Mouse (Mus musculus) induced T-regulatory cell, adult 2 months (primary cell): ENCODE measurements around the gene Kat2b.
"Not testable (repeated sequence)": the region's sequence is repeated elsewhere in the genome, so short reads cannot be mapped to it uniquely, and the experiment has no call there.

Source experiments
- DNase-seq: peaks from one replicate; pipeline ENCODE4 v3.0.0-alpha.2; 2012; ENCODE audit warnings: low read depth

The Kat2b gene

GRCm38 (mm10) chr17:53569829-53570228 is 3.2 kb downstream of the Kat2b start:
- DNase-seq: peak; percentile 93

GRCm38 (mm10) chr17:53570361-53570875 is 3.8 kb downstream of the Kat2b start:
- peak; percentile 76 for DNase-seq

- not testable (repeated sequence) for DNase-seq
Observed at GRCm38 (mm10) chr17:53570932-53571331, 4.3 kb downstream of the Kat2b start.

- no peak for DNase-seq
Observed at GRCm38 (mm10) chr17:53573019-53573556, 6.4 kb downstream of the Kat2b start.

GRCm38 (mm10) chr17:53577151-53577550 is 10.5 kb downstream of the Kat2b start:
- DNase-seq: no peak

GRCm38 (mm10) chr17:53577754-53578153 is 11.1 kb downstream of the Kat2b start:
- peak; percentile 44 for DNase-seq

GRCm38 (mm10) chr17:53578249-53578648 is 11.6 kb downstream of the Kat2b start:
- no peak for DNase-seq

- DNase-seq: no peak
Observed at GRCm38 (mm10) chr17:53578776-53579175, 12.1 kb downstream of the Kat2b start.

- no peak for DNase-seq
Observed at GRCm38 (mm10) chr17:53579612-53580011, 13.0 kb downstream of the Kat2b start.

GRCm38 (mm10) chr17:53580237-53580636 is 13.6 kb downstream of the Kat2b start:
- DNase-seq: no peak

GRCm38 (mm10) chr17:53582026-53582585 is 15.4 kb downstream of the Kat2b start:
- peak; percentile 39 for DNase-seq

GRCm38 (mm10) chr17:53582805-53583204 is 16.1 kb downstream of the Kat2b start:
- no peak for DNase-seq

GRCm38 (mm10) chr17:53583846-53584579 is 17.4 kb downstream of the Kat2b start:
- no peak for DNase-seq

GRCm38 (mm10) chr17:53587074-53587851 is 20.6 kb downstream of the Kat2b start:
- DNase-seq: peak; percentile 82

- no peak for DNase-seq
Observed at GRCm38 (mm10) chr17:53588097-53588855, 21.6 kb downstream of the Kat2b start.

- DNase-seq: no peak
Observed at GRCm38 (mm10) chr17:53590110-53590509, 23.4 kb downstream of the Kat2b start.

- DNase-seq: no peak
Observed at GRCm38 (mm10) chr17:53591910-53592309, 25.2 kb downstream of the Kat2b start.

GRCm38 (mm10) chr17:53594590-53594989 is 27.9 kb downstream of the Kat2b start:
- DNase-seq: no peak

- no peak for DNase-seq
Observed at GRCm38 (mm10) chr17:53595527-53595926, 28.9 kb downstream of the Kat2b start.

- DNase-seq: no peak
Observed at GRCm38 (mm10) chr17:53596314-53596882, 29.7 kb downstream of the Kat2b start.
